Mouse (Mus musculus): ENCODE data around the gene Zkscan5.
"Not testable (repeated sequence)": the region's sequence is repeated elsewhere in the genome, so short reads cannot be mapped to it uniquely, and the experiment has no call there.

The Zkscan5 gene

GRCm38 (mm10) chr5:145203936-145204691 is at the start of gene Zkscan5:
Gene Zkscan5, plus strand, starts transcription at chr5:145204562.
- DNase-seq (ENCODE audit: inconsistent ontology term), result peak; percentile 99

- no peak for DNase-seq (ENCODE audit: inconsistent ontology term)
Observed at GRCm38 (mm10) chr5:145161361-145161760, 43.0 kb upstream of the Zkscan5 start.

- DNase-seq (ENCODE audit: inconsistent ontology term), result no peak
Observed at GRCm38 (mm10) chr5:145164710-145165109, 39.7 kb upstream of the Zkscan5 start.

- no peak for DNase-seq (ENCODE audit: inconsistent ontology term)
Observed at GRCm38 (mm10) chr5:145165184-145165583, 39.2 kb upstream of the Zkscan5 start.

- peak; percentile 98 for DNase-seq (ENCODE audit: inconsistent ontology term)
Observed at GRCm38 (mm10) chr5:145166536-145167305, 37.6 kb upstream of the Zkscan5 start, which contains the start of the genes Ptcd1 and Cpsf4. Gene Ptcd1, minus strand, starts transcription at chr5:145167108. Gene Cpsf4, plus strand, starts transcription at chr5:145167213.

- no peak for DNase-seq (ENCODE audit: inconsistent ontology term)
Observed at GRCm38 (mm10) chr5:145167306-145167661, 37.1 kb upstream of the Zkscan5 start.

- no peak for DNase-seq (ENCODE audit: inconsistent ontology term)
Observed at GRCm38 (mm10) chr5:145178461-145178980, 25.8 kb upstream of the Zkscan5 start.

- no peak for DNase-seq (ENCODE audit: inconsistent ontology term)
Observed at GRCm38 (mm10) chr5:145185244-145185643, 19.1 kb upstream of the Zkscan5 start.

- no peak for DNase-seq (ENCODE audit: inconsistent ontology term)
Observed at GRCm38 (mm10) chr5:145189416-145189815, 14.9 kb upstream of the Zkscan5 start.

GRCm38 (mm10) chr5:145190373-145190772 is 14.0 kb upstream of the Zkscan5 start:
- DNase-seq (ENCODE audit: inconsistent ontology term), result no peak

GRCm38 (mm10) chr5:145190875-145191798 is 13.2 kb upstream of the Zkscan5 start:
- peak; percentile 90 for DNase-seq (ENCODE audit: inconsistent ontology term)

GRCm38 (mm10) chr5:145191962-145192361 is 12.4 kb upstream of the Zkscan5 start, which contains the start of gene Atp5j2:
Gene Atp5j2, minus strand, starts transcription at chr5:145192062.
- no peak for DNase-seq (ENCODE audit: inconsistent ontology term)

GRCm38 (mm10) chr5:145200387-145200786 is 4.0 kb upstream of the Zkscan5 start:
- DNase-seq (ENCODE audit: inconsistent ontology term), result no peak

GRCm38 (mm10) chr5:145201321-145201991 is 2.9 kb upstream of the Zkscan5 start, which contains the start of gene Zkscan14:
Gene Zkscan14, minus strand, starts transcription at chr5:145201868.
- DNase-seq (ENCODE audit: inconsistent ontology term), result peak; percentile 78

GRCm38 (mm10) chr5:145202446-145202845 is 1.9 kb upstream of the Zkscan5 start:
- DNase-seq (ENCODE audit: inconsistent ontology term), result no peak

- DNase-seq (ENCODE audit: inconsistent ontology term), result peak; percentile 80
Observed at GRCm38 (mm10) chr5:145205041-145205440, 679 bp downstream of the Zkscan5 start.

- DNase-seq (ENCODE audit: inconsistent ontology term), result no peak
Observed at GRCm38 (mm10) chr5:145207385-145207784, 3.0 kb downstream of the Zkscan5 start.

- DNase-seq (ENCODE audit: inconsistent ontology term), result no peak
Observed at GRCm38 (mm10) chr5:145207954-145208353, 3.6 kb downstream of the Zkscan5 start.

GRCm38 (mm10) chr5:145208391-145208790 is 4.0 kb downstream of the Zkscan5 start:
- not testable (repeated sequence) for DNase-seq (ENCODE audit: inconsistent ontology term)

- DNase-seq (ENCODE audit: inconsistent ontology term), result no peak
Observed at GRCm38 (mm10) chr5:145211340-145211739, 7.0 kb downstream of the Zkscan5 start.

- no peak for DNase-seq (ENCODE audit: inconsistent ontology term)
Observed at GRCm38 (mm10) chr5:145212216-145212615, 7.9 kb downstream of the Zkscan5 start.
